Mouse (Mus musculus) C2C12 (cell line): ENCODE results near the gene Tspan15.

Experiments
- CEBPB ChIP-seq: IDR thresholded peaks from one replicate; pipeline ENCODE4 v1.6.1; 2011; ENCODE audit warnings: low read depth, mild to moderate bottlenecking, control low read depth, moderate library complexity
- CTCF ChIP-seq: IDR thresholded peaks from one replicate; pipeline ENCODE4 v1.5.1; 2011; ENCODE audit not compliant: control insufficient read depth, insufficient read depth, insufficient read length
- FOSL1 ChIP-seq: IDR thresholded peaks from one replicate; pipeline ENCODE4 v1.8.0; 2011; ENCODE audit warnings: mild to moderate bottlenecking, low read length; ENCODE audit not compliant: poor library complexity, insufficient read depth, severe bottlenecking
- MYOD1 ChIP-seq: IDR thresholded peaks from one replicate; pipeline ENCODE4 v1.6.1; 2011; ENCODE audit warnings: low read depth; ENCODE audit not compliant: control insufficient read depth, insufficient read length
- MYOG ChIP-seq: IDR thresholded peaks from one replicate; pipeline ENCODE4 v1.6.1; 2011; ENCODE audit not compliant: control insufficient read depth, insufficient read length; ENCODE audit errors: extremely low read depth

DNA sequence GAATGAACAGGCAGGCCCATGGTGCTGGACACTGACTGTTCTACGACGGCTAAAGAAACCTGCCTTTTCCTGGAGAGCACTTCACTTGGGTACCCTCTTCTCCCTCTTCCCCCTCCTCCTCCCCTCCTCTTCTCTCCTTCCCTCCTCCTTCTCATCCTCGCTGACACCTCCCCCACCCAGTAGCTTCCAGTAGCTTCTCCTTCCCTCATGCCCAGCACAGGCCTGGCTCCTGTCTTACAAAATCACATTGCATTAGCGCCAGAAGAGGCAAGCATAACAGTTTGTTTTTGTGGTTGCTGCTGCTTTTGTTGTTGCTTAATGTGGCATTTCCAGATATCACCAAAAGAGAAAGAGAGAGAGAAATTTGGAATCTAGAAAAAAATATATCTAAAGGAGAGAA, 33.6 kb downstream of the Tspan15 start:
- TF ChIP-seq CTCF (no peak), FOSL1 (no peak), CEBPB (no peak), MYOG (no peak), MYOD1 (no peak)
